Comparison of ENCODE assay signal across 26 mouse cellular contexts in genomic region chr12:108749454-108749853, GRCm38 (mm10). TPM values are rescaled to one million over a fixed set of nuclear protein-coding genes. Genes with fewer than 3 reads are reported as not detected.
"Had no signal": no experiment of that assay in that cellular context is flagged by ENCODE, and none has a peak within 500 bp of the region (broad histone marks: within the 10 kb centered on the region; RNA-seq: fewer than 3 reads in every experiment).

No protein-coding gene starts in this region.

- H3K4me3 ChIP-seq: gastrocnemius, adult 2 months; heart, adult 2 months; heart, embryonic 13.5 days; heart, embryonic 15.5 days; hindbrain, embryonic 10.5 days; hindbrain, embryonic 12.5 days; layer of hippocampus, adult 2 months; left cerebral cortex, adult 2 months; limb, embryonic 10.5 days; limb, embryonic 12.5 days; liver, embryonic 13.5 days had no signal

- H3K4me1 ChIP-seq: heart, embryonic 13.5 days; heart, embryonic 15.5 days; hindbrain, embryonic 12.5 days; limb, embryonic 10.5 days; limb, embryonic 12.5 days; liver, embryonic 13.5 days had no signal

- H3K4me2 ChIP-seq: heart, embryonic 11.5 days; heart, embryonic 13.5 days; heart, embryonic 15.5 days; hindbrain, embryonic 12.5 days; hindbrain, embryonic 14.5 days; limb, embryonic 12.5 days; liver, embryonic 11.5 days; liver, embryonic 13.5 days had no signal

- H3K27ac ChIP-seq: gastrocnemius, adult 2 months; heart, adult 2 months; heart, embryonic 13.5 days; heart, embryonic 15.5 days; hindbrain, embryonic 10.5 days; hindbrain, embryonic 12.5 days; hindbrain, embryonic 14.5 days; layer of hippocampus, adult 2 months; left cerebral cortex, adult 2 months; limb, embryonic 10.5 days; limb, embryonic 12.5 days; liver, embryonic 13.5 days had no signal

- H3K9ac ChIP-seq: heart, embryonic 13.5 days; heart, embryonic 15.5 days; hindbrain, embryonic 12.5 days; hindbrain, embryonic 14.5 days; limb, embryonic 12.5 days; liver, embryonic 13.5 days had no signal

- H3K9me3 ChIP-seq: heart, embryonic 13.5 days; heart, embryonic 15.5 days; hindbrain, embryonic 10.5 days; hindbrain, embryonic 12.5 days; limb, embryonic 10.5 days; limb, embryonic 12.5 days; liver, embryonic 13.5 days had no signal

- H3K36me3 ChIP-seq: heart, embryonic 13.5 days; heart, embryonic 15.5 days; hindbrain, embryonic 10.5 days; hindbrain, embryonic 12.5 days; limb, embryonic 10.5 days; limb, embryonic 12.5 days; liver, embryonic 13.5 days had no signal

- DNase-seq: gastrocnemius, adult 2 months; gastrocnemius, postnatal 10 days; gastrocnemius, postnatal 25 days; heart, adult 2 months; heart, postnatal 4 days; kidney, adult 18-20 months; kidney, adult 8-10 months; kidney, postnatal 10 days; kidney, postnatal 4 days; liver; liver, embryonic 13.5 days had no signal

- H3K27me3 ChIP-seq: heart, embryonic 13.5 days; heart, embryonic 15.5 days; hindbrain, embryonic 12.5 days; limb, embryonic 12.5 days; liver, embryonic 13.5 days had no signal

- ATAC-seq: hindbrain, embryonic 16.5 days; inflammation-experienced regulatory T-cells, adult 6 months; intestine, postnatal 0 days had no signal

RNA-seq across cellular contexts. Expression of gene Degs2, which starts 47.3 kb away (rescaled TPM):
- total RNA-seq: gastrocnemius, adult 2 months; gastrocnemius, postnatal 4 days; heart, postnatal 4 days had no signal
